Mouse (Mus musculus) liver, postnatal 0 days (tissue): ENCODE measurements around the gene Setx. TPM values are rescaled to one million over a fixed set of nuclear protein-coding genes. Genes with fewer than 3 reads are reported as not detected.

Experiments
- ATAC-seq: fragments of 200-750 bp; cut with Nextera tagmentation; 2 replicates; pipeline ENCODE4 v1.8.0; 2017; ENCODE audit warnings: mild to moderate bottlenecking, moderate library complexity
- DNase-seq: peaks from one replicate; pipeline ENCODE4 v3.0.0-alpha.2; 2016
- H3K27ac ChIP-seq: fragments of 300-500 bp; sonication (generic); 2 replicates; pipeline ENCODE4 v1.5.1; 2014; ENCODE audit warnings: antibody characterized with exemption, moderate library complexity, mild to moderate bottlenecking, low read depth
- H3K27me3 ChIP-seq: fragments of 300-500 bp; sonication (generic); 2 replicates; pipeline ENCODE4 v1.6.1; 2014; ENCODE audit warnings: low read length, control low read depth, mixed read lengths; ENCODE audit not compliant: insufficient read depth
- H3K36me3 ChIP-seq: fragments of 300-500 bp; sonication (generic); replicated peaks from 2 replicates; pipeline ENCODE4 v1.6.1; 2014; ENCODE audit warnings: mild to moderate bottlenecking, control low read depth, low read length, moderate library complexity, mixed read lengths; ENCODE audit not compliant: insufficient read depth
- H3K4me1 ChIP-seq: fragments of 300-500 bp; sonication (generic); 2 replicates; pipeline ENCODE4 v1.6.1; 2014; ENCODE audit warnings: antibody characterized with exemption, mild to moderate bottlenecking, control low read depth; ENCODE audit not compliant: insufficient read depth
- H3K4me2 ChIP-seq: fragments of 300-500 bp; sonication (generic); 2 replicates; pipeline ENCODE4 v1.6.1; 2014; ENCODE audit warnings: low read depth, mild to moderate bottlenecking, low read length, moderate library complexity, mixed read lengths
- H3K4me3 ChIP-seq: fragments of 300-500 bp; sonication (generic); 2 replicates; pipeline ENCODE4 v1.5.1; 2014; ENCODE audit warnings: low read depth, low read length
- H3K9ac ChIP-seq: fragments of 300-500 bp; sonication (generic); replicated peaks from 2 replicates; pipeline ENCODE4 v1.6.1; 2014; ENCODE audit warnings: mild to moderate bottlenecking, moderate library complexity
- H3K9me3 ChIP-seq: fragments of 300-500 bp; sonication (generic); 2 replicates; pipeline ENCODE4 v1.6.1; 2016; ENCODE audit warnings: mild to moderate bottlenecking, control low read depth, low read length, mixed read lengths
- CTCF ChIP-seq: sonication (generic); IDR thresholded peaks from 2 replicates; pipeline ENCODE4 v1.5.1; 2016; ENCODE audit warnings: antibody characterized with exemption, low read depth
- EP300 ChIP-seq: IDR thresholded peaks from 2 replicates; pipeline ENCODE4 v1.6.1; 2016; ENCODE audit warnings: antibody characterized with exemption, low read depth, mild to moderate bottlenecking
- WGBS: fragments of 180-500 bp; shearing (Covaris S2); extraction: QIAGEN DNeasy Blood & Tissue Kit; methylation state at CpG from one replicate; pipeline ENCODE4 v1.1.7; 2014; ENCODE audit not compliant: insufficient replicate concordance; 5-methylcytosine and 5-hydroxymethylcytosine counted together
- polyA plus RNA-seq: library from polyadenylated mRNA; unstranded; fragments of >200 nt; fragmentation: Nextera tagmentation; extraction: Ambion mirVana; gene quantifications from 2 replicates; pipeline ENCODE4 v1.2.1, GENCODE M21; 2015

Setx gene
- polyA plus RNA-seq, 1 experiment from 2014 or later: 3.3 TPM

DNA sequence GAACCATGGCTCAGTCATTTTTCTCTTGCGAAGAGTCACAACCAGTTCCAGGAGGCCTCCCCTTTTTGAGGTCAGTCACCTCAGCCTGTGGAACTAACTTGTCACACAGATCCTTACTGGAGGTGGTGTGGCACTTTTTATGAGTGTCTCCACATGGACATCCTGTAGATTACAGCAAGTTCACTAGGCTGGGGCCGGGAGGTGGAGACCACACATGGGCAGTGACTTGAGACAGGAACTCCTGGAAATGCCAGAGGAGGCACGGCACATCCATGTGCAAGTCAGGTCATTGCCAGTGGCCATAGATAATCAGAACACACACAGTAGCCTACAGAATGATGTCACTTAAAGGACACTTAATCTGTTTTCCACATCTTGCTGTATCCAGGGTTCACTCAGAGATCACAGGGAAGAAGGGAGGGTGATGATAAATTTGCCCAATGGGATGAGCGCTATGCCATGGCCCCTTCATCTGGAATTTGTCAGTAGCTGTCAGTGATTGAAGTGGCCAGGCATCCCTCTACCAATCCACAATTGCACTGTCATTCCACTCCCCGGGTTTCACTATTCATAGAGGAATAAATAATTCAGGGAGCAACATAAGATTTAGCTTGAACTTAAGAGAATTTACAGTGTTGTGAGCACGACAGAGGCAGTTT lies 59.4 kb downstream of the Setx start:
- Histone ChIP-seq H3K9ac (no peak overlapping the region), H3K27ac (no peak overlapping the region), H3K4me3 (no peak overlapping the region), H3K4me1 (no peaks in the 10 kb centered on the region), H3K27me3 (no peaks in the 10 kb centered on the region), H3K4me2 (no peak overlapping the region), H3K9me3 (no peaks in the 10 kb centered on the region), H3K36me3 (peaks cover 26% of the 10 kb centered on the region)
- TF ChIP-seq EP300 (no peak), CTCF (no peak)
- ATAC-seq (no peak), DNase-seq (no peak)
- WGBS: 69% methylated on average over 6 of the region's 6 CpGs

DNA sequence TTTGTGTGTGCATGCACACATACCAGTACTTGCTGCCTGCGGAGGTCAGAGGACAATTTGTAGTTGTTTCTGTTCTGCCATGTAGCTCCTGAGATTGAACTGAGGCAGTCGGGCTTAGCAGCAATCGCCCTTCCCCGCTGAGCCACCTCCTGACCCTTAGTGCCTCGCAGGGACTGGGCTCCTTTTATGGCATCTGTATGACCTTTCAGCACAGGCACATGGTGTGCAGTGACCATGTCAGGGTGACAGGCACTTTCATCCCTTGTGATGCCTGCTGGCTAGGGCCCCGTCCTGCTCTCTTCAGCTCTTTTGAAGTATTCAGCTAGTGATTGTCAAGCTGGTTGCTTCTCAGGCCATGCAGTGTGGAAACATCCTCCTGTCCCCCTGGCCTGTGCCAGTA lies 62.2 kb downstream of the Setx start:
- 66% methylated on average over 6 of the region's 6 CpGs for WGBS

DNA sequence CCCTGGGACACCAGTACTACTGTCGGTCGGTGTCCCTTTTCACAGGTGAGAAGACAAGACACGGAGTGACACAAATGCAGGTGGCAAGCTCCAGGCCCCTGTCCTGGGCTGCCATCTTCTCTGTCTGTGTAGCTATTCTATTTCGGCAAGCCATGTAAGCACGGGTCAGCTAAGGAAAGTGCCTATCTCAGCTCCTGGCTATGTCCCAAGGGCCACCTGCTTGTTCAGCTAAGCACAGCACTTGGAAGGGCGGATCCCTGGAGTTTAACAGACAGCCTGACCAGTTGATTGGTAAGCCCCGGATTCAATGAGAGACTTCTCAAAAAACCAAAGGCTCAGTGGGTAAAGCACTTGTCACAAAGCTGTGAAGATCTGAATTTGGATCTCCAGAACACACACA lies 66.4 kb downstream of the Setx start:
- Histone ChIP-seq H3K4me1 (peaks cover 6% of the 10 kb centered on the region), H3K9ac (no peak overlapping the region), H3K36me3 (no peaks in the 10 kb centered on the region), H3K27ac (peak overlapping the region; percentile 66), H3K4me3 (no peak overlapping the region), H3K27me3 (peaks cover 9% of the 10 kb centered on the region), H3K9me3 (no peaks in the 10 kb centered on the region), H3K4me2 (no peak overlapping the region)
- ATAC-seq (no peak), DNase-seq (no peak)
- 86% methylated on average over 7 of the region's 7 CpGs for WGBS
- TF ChIP-seq EP300: no peak
- no peak for TF ChIP-seq CTCF

More for the DNA sequence above, 62.2 kb downstream of the Setx start:
- H3K27ac ChIP-seq: no peak overlapping the region
- H3K4me3 ChIP-seq: no peak overlapping the region
- no peaks in the 10 kb centered on the region for H3K27me3 ChIP-seq
- no peak for TF ChIP-seq EP300
- no peak for TF ChIP-seq CTCF
- DNase-seq (no peak), ATAC-seq (no peak)
- no peaks in the 10 kb centered on the region for H3K4me1 ChIP-seq
- 0 out of 2 replicates have a peak, but pooled peaks cover 3% of the 10 kb centered on the region for H3K36me3 ChIP-seq
- H3K9ac ChIP-seq: no peak overlapping the region
- H3K4me2 ChIP-seq: no peak overlapping the region
- no peaks in the 10 kb centered on the region for H3K9me3 ChIP-seq

DNA sequence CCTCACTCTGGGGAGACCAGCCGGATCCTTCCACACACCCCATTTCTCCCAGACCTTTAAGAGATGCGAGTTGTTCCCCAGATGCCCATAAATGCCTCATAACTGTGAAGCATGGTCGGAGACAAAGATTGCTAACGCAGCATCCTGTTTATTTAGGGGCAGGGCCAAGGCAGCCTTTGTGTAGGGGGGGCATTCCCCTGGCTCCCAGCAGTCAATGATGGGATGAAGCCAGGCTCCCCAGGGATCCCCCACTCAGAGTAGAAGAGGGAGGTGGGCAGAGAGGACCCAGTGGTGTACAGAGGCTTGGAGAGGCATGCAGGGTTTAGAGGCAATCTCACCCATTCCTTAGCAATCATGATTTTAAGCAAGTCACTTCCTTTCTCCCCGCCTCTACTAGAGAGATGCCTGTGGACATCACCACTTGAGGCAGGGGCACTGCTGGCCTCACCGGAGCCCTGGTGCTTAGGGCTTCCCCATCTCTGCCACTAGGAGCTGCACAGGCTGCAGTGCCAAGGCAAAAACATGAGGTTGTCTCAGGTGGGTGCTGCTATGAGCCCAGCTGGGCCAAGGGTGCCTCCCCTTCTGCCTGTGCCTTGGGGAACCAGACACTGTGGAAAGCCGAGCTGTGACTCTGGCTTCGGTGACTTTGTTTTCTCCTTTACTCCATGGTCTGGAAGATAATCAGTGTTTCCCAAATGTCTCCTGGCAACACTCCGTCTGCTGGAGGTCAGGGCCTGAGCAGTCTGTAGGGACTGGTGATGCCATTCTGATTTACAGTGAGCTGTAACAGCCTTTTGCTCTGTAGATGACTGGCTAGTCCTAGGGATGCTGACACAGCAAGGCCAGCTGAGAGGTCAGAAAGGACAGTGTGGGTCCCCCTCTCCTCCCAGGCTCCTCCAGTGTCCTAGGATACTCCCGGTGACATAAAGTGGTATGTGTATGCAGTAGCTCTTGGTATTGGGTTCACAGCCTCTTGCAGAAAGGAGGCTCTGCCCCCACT lies 67.5 kb downstream of the Setx start:
- TF ChIP-seq CTCF (peak; percentile 22), EP300 (no peak)
- 64% methylated on average over 10 of the region's 10 CpGs for WGBS
- peak; percentile 34 for DNase-seq
- peaks cover 6% of the 10 kb centered on the region for H3K4me1 ChIP-seq
- no peak overlapping the region for H3K4me3 ChIP-seq
- peak overlapping the region; percentile 66 for H3K27ac ChIP-seq
- no peak overlapping the region for H3K9ac ChIP-seq
- peak overlapping the region; percentile 15; the same call in 1 of the 2 replicates for H3K4me2 ChIP-seq
- no peaks in the 10 kb centered on the region for H3K9me3 ChIP-seq
- peaks cover 16% of the 10 kb centered on the region for H3K27me3 ChIP-seq
- H3K36me3 ChIP-seq: no peaks in the 10 kb centered on the region
- ATAC-seq: no peak

DNA sequence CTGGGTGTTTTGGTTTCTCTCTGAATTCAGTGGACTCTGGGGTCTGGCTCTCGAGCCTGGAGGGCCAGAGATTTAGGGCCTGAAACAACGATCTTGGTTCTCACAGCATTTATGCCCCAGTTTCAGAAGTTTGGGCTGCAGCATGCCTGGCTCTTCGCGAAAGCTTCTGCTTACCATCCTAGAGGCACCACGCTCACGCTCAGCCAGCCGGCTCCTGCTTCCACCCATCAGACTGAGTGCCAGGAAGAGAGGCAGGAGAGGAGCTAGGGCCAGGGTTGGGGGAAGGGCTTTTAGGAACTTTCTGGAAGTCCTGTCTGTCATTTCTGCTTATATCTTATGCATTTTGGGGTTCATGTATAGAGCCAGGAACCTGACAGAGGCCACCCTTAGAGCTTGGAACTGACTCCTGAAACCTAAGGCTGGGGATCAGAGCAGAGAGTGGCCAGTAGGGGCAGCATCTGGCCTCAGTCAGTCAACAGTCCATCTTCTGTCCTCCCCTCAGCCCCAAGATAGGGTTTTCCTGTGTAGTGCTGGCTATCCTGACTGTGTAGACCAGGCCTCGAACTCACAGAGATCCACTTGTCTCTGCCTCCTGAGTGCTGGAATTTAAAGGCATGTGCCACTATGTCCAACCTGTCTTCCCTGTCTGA lies 68.8 kb downstream of the Setx start:
- no peak overlapping the region for H3K4me2 ChIP-seq
- 79% methylated on average over 8 of the region's 8 CpGs for WGBS
- DNase-seq: peak; percentile 18

More for the DNA sequence above, 68.8 kb downstream of the Setx start:
- Histone ChIP-seq H3K9ac (no peak overlapping the region), H3K27ac (0 out of 2 replicates have a peak overlapping the region, but pooled peaks have one; percentile 45), H3K4me1 (peaks cover 6% of the 10 kb centered on the region), H3K9me3 (no peaks in the 10 kb centered on the region), H3K27me3 (peaks cover 22% of the 10 kb centered on the region), H3K4me3 (no peak overlapping the region), H3K36me3 (no peaks in the 10 kb centered on the region)
- no peak for TF ChIP-seq EP300
- TF ChIP-seq CTCF: peak; percentile 54
- no peak for ATAC-seq
